Mouse (Mus musculus): ENCODE results near the gene Nudt21.

Nudt21 gene

DNA sequence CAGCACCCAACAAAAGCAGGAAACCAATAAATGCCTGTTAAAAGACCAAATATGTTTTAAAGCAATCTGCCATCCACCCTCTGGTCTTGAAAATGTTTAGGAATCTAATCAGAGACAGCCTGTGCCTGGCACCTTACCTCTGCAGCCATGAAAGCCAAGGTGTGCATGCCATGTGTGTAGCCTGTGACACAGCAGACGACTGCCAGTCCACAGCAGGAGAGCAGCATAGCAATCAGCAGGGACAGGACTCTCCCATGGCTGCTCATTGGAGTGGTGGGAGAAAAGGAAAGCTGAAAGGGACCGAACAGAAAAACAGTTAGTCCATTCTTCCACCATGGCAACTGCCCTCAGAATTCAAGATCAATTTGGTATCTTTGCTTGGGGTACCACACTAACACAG lies 37.9 kb downstream of the Nudt21 start:
- DNase-seq (ENCODE audit: low spot score) = no peak

- no peak for DNase-seq (ENCODE audit: low spot score)
Measured at GRCm38 (mm10) chr8:93989739-93990138, 47.1 kb downstream of the Nudt21 start.

- DNase-seq (ENCODE audit: low spot score) = no peak
Measured at GRCm38 (mm10) chr8:93984731-93985130, 52.1 kb downstream of the Nudt21 start.

- DNase-seq (ENCODE audit: low spot score) = no peak
Measured at GRCm38 (mm10) chr8:93983827-93984226, 53.0 kb downstream of the Nudt21 start.

- DNase-seq (ENCODE audit: low spot score) = no peak
Measured at GRCm38 (mm10) chr8:93981679-93982215, 55.1 kb downstream of the Nudt21 start.

DNA sequence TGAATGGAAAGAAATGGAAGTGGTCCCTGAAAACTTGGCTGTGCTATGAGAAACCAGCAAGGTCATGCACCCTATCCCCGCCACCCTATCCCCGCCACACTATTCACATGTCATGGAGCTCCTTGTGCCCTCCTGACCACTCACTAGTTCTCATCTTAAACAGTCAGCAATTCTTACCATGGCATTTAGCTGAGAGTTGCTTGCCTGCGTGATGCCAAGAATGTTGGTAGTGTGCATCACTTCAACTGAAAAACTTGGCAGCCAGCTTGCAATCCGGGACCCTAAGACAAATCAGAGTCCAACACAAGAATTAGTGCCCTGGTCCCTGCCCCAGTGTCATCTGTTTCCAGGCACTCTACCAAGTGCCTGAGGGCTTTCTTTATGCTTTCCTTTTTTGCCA lies 56.7 kb downstream of the Nudt21 start:
- no peak for DNase-seq (ENCODE audit: low spot score)

GRCm38 (mm10) chr8:93976446-93977211 lies 60.2 kb downstream of the Nudt21 start:
- DNase-seq (ENCODE audit: low spot score) = no peak

GRCm38 (mm10) chr8:93975358-93975757 lies 61.5 kb downstream of the Nudt21 start:
- no peak for DNase-seq (ENCODE audit: low spot score)

GRCm38 (mm10) chr8:93974602-93975186 lies 62.1 kb downstream of the Nudt21 start:
- DNase-seq (ENCODE audit: low spot score) = no peak

DNA sequence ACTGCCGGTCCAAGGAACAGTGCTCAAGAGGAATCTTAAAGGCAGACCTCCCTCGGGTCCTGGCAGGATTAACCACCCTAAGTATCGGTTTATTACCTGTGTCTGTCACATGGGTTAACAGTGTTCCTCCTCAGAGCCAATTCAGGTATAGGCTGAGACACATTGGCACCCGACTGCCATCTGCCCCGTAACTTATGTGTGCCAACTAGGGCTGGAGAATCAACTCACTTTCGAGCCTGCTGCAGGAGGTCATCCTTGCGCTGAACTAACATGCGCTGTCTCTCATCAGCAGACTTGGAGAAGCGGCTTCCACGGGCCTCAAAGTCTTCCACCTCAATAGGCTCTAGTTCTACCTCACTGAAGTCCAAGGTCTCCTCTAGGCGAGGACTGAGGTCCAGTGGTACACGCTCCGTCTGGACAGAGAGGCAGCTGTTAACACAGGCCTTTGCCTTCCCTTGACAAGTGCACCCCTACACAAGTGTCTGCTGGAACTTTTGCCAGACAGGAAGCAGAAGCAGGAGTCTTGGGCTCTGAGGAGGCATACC lies 62.9 kb downstream of the Nudt21 start:
- no peak for DNase-seq (ENCODE audit: low spot score)

- DNase-seq (ENCODE audit: low spot score) = no peak
Measured at GRCm38 (mm10) chr8:93972971-93973734, 63.7 kb downstream of the Nudt21 start.

DNA sequence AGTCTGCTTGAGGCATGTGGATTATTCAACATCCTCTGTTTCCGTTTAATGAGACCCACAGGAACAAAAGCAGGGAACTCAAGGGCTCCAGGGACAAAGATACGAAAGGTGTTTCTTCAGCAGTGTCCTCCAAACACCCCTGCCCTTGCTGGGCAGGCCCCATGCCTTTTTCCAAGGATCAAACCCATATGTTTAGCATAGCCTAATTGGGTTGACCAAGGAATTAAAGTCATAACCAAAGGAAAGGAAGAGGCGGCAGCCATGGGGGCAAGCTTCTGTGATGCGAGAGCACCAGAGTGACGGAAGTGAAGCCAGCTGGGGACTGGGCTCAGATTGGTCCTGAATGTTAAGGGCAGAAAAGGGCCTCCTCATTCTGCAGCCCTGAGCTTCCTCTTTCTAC lies 64.6 kb downstream of the Nudt21 start:
- no peak for DNase-seq (ENCODE audit: low spot score)

DNA sequence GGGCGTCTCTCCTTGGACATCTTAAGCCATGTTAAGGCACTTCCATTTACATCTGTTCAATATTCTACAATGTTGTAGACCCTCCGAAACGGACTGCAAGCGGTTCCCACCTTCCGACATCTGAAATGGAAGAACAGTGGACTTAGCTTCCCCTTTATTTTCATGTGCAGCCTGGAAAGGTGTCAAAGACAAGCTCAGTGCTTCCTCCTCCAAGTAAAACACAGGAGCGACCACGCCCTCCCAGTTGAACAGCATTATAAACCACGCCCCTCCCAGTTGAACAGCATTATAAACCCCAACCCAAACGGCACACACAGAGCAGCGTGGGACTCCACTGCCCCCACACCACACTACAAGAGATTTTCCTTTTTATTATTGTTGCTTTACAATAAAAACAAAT lies 65.4 kb downstream of the Nudt21 start:
- DNase-seq (ENCODE audit: low spot score) = no peak

GRCm38 (mm10) chr8:93969626-93970340 lies 67.0 kb downstream of the Nudt21 start:
- no peak for DNase-seq (ENCODE audit: low spot score)

DNA sequence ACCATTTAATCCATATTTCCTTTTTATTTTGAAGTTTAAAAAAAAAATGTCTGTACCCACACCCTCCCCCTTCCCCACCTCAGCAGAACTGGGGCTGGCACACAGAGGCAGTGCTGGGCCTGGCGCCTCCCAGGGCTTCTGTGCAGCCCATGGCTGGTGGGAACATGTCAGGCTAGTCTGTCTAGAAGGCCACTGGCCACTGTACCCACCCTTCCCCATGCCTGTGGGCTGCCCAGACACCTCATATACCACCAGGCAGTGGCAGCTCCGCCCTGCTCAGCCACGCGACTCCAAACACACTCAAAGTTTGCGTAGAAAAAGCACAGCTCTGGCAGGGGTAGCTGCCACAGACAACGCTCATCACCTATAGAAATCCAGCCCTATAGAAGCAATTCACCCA lies 68.5 kb downstream of the Nudt21 start:
- DNase-seq (ENCODE audit: low spot score) = no peak

All from T-cell, adult 2 months (primary cell).